Mouse (Mus musculus) limb, embryonic 14.5 days (tissue): ENCODE measurements around the gene Tuba4a. TPM values are rescaled to one million over a fixed set of nuclear protein-coding genes. Genes with fewer than 3 reads are reported as not detected.

ENCODE experiments used
- ATAC-seq: fragments of 200-750 bp; cut with Nextera tagmentation; 2 replicates; pipeline ENCODE4 v1.8.0; 2017; ENCODE audit warnings: low read depth, moderate number of reproducible peaks, moderate TSS enrichment; ENCODE audit not compliant: low FRiP score
- DNase-seq: peaks from one replicate; pipeline ENCODE4 v3.0.0-alpha.2; 2015; ENCODE audit warnings: low spot score
- H3K27ac ChIP-seq: fragments of 300-500 bp; sonication (generic); replicated peaks from 2 replicates; pipeline ENCODE4 v1.5.1; 2014; ENCODE audit warnings: low read depth, mild to moderate bottlenecking, low read length, moderate library complexity, mixed read lengths
- H3K27me3 ChIP-seq: fragments of 300-500 bp; sonication (generic); 2 replicates; pipeline ENCODE4 v1.6.1; 2014; ENCODE audit warnings: low read length, mixed read lengths; ENCODE audit not compliant: control insufficient read depth, insufficient read depth
- H3K36me3 ChIP-seq: fragments of 300-500 bp; sonication (generic); 2 replicates; pipeline ENCODE4 v1.6.1; 2014; ENCODE audit warnings: mild to moderate bottlenecking, low read length, moderate library complexity, mixed read lengths; ENCODE audit not compliant: control insufficient read depth, insufficient read depth
- H3K4me1 ChIP-seq: fragments of 300-500 bp; sonication (generic); 2 replicates; pipeline ENCODE4 v1.6.1; 2014; ENCODE audit warnings: antibody characterized with exemption, low read length, mixed read lengths; ENCODE audit not compliant: control insufficient read depth, insufficient read depth
- H3K4me2 ChIP-seq: fragments of 300-500 bp; sonication (generic); replicated peaks from 2 replicates; pipeline ENCODE4 v1.6.1; 2014; ENCODE audit warnings: low read depth, mild to moderate bottlenecking, low read length, moderate library complexity; ENCODE audit not compliant: severe bottlenecking
- H3K4me3 ChIP-seq: fragments of 300-500 bp; sonication (generic); replicated peaks from 2 replicates; pipeline ENCODE4 v1.5.1; 2014; ENCODE audit warnings: low read length
- H3K9ac ChIP-seq: fragments of 300-500 bp; sonication (generic); 2 replicates; pipeline ENCODE4 v1.6.1; 2014; ENCODE audit warnings: mild to moderate bottlenecking, low read depth, low read length, moderate library complexity; ENCODE audit not compliant: severe bottlenecking
- H3K9me3 ChIP-seq: fragments of 300-500 bp; sonication (generic); 2 replicates; pipeline ENCODE4 v1.6.1; 2016; ENCODE audit warnings: low read length; ENCODE audit not compliant: control insufficient read depth
- POLR2A ChIP-seq: fragments of 200-500 bp; IDR thresholded peaks from 2 replicates; pipeline ENCODE4 v1.8.0; 2012; ENCODE audit warnings: inconsistent platforms, mild to moderate bottlenecking, moderate library complexity, borderline replicate concordance; ENCODE audit not compliant: insufficient read depth, insufficient read length; ENCODE audit errors: extremely low read depth
- whole genome bisulfite sequencing: fragments of 180-500 bp; shearing (Covaris S2); extraction: QIAGEN DNeasy Blood & Tissue Kit; methylation state at CpG from one replicate; pipeline ENCODE4 v1.1.7; 2014; 5-methylcytosine and 5-hydroxymethylcytosine counted together
- polyA plus RNA-seq, 2 experiments: library from polyadenylated mRNA; depleted of rRNA in 1 of 2; stranded (reverse) in 1 of 2; unstranded in 1 of 2; fragments of >200 nt; fragmentation: Nextera tagmentation in 1 of 2; extraction: Ambion mirVana in 1 of 2; gene quantifications; 2 replicates each; pipeline versions ENCODE4 v1.2.1 to v1.2.3; 2012 to 2014

Tuba4a gene
- polyA plus RNA-seq, 2 experiments = 25.1 to 55.9 TPM

DNA sequence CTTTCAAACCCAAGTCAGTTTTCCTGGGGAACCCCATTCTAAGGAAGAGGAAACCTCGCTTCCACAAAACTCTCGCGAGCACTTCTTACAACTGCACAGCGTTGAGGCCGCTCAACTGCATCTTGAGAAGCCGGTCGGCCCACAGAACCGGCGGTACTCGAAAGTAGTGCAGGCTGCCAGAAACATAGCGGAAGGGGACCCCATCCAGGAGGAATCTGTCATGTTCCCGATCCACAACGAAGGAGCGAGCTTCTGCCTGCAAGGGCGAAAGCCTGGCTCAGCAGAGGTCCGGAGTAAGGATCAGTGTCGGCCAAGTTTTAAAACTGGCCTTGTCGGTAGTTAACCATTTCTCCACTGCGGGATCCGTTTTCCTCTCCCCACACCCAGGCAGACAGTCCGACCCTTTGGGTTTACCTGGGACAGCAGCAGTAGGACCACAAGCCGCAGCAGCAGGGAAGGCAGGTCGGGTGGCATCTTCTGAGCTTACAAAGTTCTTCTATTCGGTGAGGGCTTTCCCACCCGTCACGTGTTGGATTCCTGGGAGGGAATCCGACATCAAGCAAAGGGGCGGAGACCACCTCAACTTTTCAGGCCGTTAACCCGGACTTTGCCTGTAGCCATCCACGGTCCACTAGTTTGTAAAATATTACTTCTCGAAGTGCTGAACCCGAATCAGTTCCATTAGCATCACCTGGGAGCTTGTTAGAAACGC lies 10.5 kb downstream of the Tuba4a start:
- DNase-seq (peak; percentile 57), ATAC-seq (peak; percentile 21; the same call in 1 of the 2 replicates)
- Histone ChIP-seq H3K4me3 (peak overlapping the region; percentile 82), H3K27ac (peak overlapping the region; percentile 55; the same call in 1 of the 2 replicates), H3K9me3 (no peaks in the 10 kb centered on the region), H3K9ac (peak overlapping the region; percentile 65), H3K4me2 (peak overlapping the region; percentile 91), H3K4me1 (peaks cover 25% of the 10 kb centered on the region), H3K36me3 (peaks cover 18% of the 10 kb centered on the region), H3K27me3 (no peaks in the 10 kb centered on the region)
- WGBS = 9% methylated on average over 34 of the region's 34 CpGs
- no peak for TF ChIP-seq POLR2A

DNA sequence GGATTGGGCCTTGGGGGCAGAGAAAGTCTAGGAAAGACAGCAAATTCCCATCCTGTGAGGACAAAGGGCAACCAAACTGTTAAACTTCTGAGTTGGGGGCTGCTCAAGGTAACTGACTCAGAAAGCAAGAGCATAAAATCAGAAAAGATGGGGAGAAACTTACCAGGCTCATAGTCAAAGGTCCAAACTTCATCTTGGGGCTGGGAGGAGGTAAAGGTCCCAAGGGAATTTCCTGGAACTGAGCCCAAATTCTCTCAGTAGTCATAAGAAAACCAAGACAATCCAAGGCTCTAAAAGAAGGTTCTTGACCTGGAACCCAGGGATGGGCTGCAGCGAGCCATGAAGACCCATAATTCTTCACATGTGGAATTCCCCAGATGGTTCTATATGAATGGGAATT lies 18.4 kb downstream of the Tuba4a start:
- ATAC-seq = no peak
- Histone ChIP-seq H3K36me3 (peaks cover 41% of the 10 kb centered on the region), H3K27ac (no peak overlapping the region)

DNA sequence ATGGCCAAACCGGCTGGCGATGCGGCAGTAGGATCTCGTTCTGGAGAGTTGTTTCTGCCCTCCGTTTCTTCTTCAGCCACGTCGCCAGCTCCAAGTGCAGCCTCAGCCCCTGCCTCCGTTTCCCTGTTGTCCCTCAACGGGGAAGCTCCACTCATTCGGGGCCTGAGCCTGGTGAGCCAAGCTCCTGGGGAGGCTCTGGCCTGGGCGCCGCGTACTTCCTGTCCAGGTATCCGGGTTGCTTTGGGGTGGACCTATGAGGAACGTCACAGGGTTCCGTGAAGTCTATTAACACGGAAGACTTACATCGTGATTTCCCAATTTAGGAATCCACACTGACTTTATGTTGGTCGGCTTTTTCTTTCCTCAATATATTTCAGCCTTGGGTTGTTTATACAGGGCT lies 27.2 kb downstream of the Tuba4a start:
- ATAC-seq = peak; percentile 27; the same call in 1 of the 2 replicates
- no peaks in the 10 kb centered on the region for H3K27me3 ChIP-seq
- H3K4me1 ChIP-seq = peaks cover 19% of the 10 kb centered on the region
- H3K4me3 ChIP-seq = peak overlapping the region; percentile 87
- peak; percentile 9 for DNase-seq
- WGBS = under 1% methylated on average over 19 of the region's 19 CpGs
- no peaks in the 10 kb centered on the region for H3K9me3 ChIP-seq
- peak overlapping the region; percentile 75 for H3K9ac ChIP-seq
- peaks cover 29% of the 10 kb centered on the region for H3K36me3 ChIP-seq
- no peak for TF ChIP-seq POLR2A
- H3K4me2 ChIP-seq = peak overlapping the region; percentile 90
- peak overlapping the region; percentile 90 for H3K27ac ChIP-seq

More for the DNA sequence above, 18.4 kb downstream of the Tuba4a start:
- Histone ChIP-seq H3K9ac (no peak overlapping the region), H3K4me3 (no peak overlapping the region), H3K9me3 (no peaks in the 10 kb centered on the region), H3K27me3 (no peaks in the 10 kb centered on the region), H3K4me2 (no peak overlapping the region), H3K4me1 (no peaks in the 10 kb centered on the region)
- 76% methylated on average over 1 of the region's 1 CpGs for WGBS
- no peak for TF ChIP-seq POLR2A
- DNase-seq = no peak

DNA sequence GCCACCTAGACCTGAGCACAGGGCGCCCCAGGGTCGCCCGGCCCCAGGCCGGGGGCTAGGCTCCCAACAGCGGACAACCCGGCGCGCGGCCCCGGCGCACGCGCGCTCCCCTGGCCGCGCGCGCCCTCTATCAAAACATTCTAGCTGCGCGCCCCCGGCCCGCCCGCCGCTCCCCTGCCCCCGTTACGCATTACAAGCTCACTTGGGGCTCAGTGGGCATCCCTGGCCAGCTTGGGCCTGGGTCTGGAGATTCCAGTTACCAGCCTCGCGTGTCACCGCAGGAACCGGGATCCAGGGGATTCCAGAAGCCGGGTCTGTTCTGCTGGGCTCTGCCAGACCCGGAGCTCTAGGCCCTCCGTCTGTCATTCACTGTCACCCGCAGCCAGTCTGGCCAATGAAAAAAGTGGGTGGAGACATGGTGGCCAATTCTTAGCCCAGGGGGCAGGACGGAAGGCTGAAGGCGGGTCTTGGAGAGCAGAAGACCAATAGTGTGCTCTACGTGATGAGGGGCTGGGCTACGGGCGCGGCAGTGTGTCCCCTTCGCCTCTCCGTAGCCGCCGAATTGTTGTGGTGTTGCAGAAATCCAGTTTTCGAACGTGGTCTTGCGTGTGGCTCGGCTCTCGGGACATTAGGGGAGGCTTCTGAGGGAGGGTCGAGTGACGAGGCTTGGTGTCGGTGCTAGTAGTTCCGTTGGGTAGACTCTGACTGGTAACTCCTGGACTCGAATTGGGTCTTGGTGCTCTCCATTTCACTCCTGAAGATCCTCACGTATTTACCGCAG lies 27.9 kb downstream of the Tuba4a start, which contains the start of the genes Ankzf1 and Atg9a:
Ankzf1 (plus strand) TSS at position 530 of the 781 bp plus-strand sequence.
Atg9a (minus strand) TSS at position 575 of the 781 bp plus-strand sequence.
- Histone ChIP-seq H3K36me3 (peaks cover 29% of the 10 kb centered on the region), H3K4me2 (peak within 1 kb of the TSS; percentile 90), H3K27me3 (no peaks in the 10 kb centered on the region), H3K9me3 (no peaks in the 10 kb centered on the region), H3K27ac (peak within 1 kb of the TSS; percentile 90), H3K4me3 (peak within 1 kb of the TSS; percentile 87), H3K9ac (peak within 1 kb of the TSS; percentile 80), H3K4me1 (peaks cover 19% of the 10 kb centered on the region)
- peak; percentile 51; the same call in 1 of the 2 replicates for TF ChIP-seq POLR2A
- under 1% methylated on average over 50 of the region's 56 CpGs for WGBS
- DNase-seq = peak; percentile 97
- peak; percentile 99 for ATAC-seq

DNA sequence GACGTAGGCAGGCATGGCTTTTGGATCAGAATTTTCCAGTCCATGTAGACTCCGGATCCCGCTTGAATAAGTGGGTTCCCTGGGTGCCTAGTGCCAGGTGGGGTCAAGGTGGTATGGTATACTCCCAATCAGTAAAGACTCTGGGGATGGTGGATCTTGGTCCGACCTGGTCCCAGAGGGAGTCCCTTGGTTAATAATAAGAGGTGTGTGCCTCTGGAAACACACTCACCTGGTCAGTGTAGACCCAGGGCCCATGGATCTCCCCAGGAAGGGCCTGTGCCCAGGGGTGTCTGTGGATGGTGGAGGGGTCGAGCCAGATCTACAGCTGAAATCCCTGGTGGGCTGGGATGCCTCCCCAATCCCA lies 28.4 kb downstream of the Tuba4a start:
- 50% methylated on average over 5 of the region's 5 CpGs for whole genome bisulfite sequencing
- 0 out of 2 replicates have a peak overlapping the region, but pooled peaks have one; percentile 90 for H3K27ac ChIP-seq
- H3K27me3 ChIP-seq = no peaks in the 10 kb centered on the region

More for the DNA sequence above, 28.4 kb downstream of the Tuba4a start:
- no peak for ATAC-seq
- H3K36me3 ChIP-seq = peaks cover 29% of the 10 kb centered on the region
- peak overlapping the region; percentile 87 for H3K4me3 ChIP-seq
- peak overlapping the region; percentile 80 for H3K9ac ChIP-seq
- H3K9me3 ChIP-seq = no peaks in the 10 kb centered on the region
- TF ChIP-seq POLR2A = no peak
- H3K4me1 ChIP-seq = peaks cover 19% of the 10 kb centered on the region
- peak overlapping the region; percentile 90 for H3K4me2 ChIP-seq
- DNase-seq = no peak
